Mouse (Mus musculus): ENCODE data around the gene Gm20388. TPM values are rescaled to one million over a fixed set of nuclear protein-coding genes. Genes with fewer than 3 reads are reported as not detected.
A peak's percentile ranks its signal among the peaks of the same experiment; 100 is the strongest.

Gm20388 gene
- total RNA-seq, 2 experiments from 2014 or later = 4.0 TPM; not detected in 1

DNA sequence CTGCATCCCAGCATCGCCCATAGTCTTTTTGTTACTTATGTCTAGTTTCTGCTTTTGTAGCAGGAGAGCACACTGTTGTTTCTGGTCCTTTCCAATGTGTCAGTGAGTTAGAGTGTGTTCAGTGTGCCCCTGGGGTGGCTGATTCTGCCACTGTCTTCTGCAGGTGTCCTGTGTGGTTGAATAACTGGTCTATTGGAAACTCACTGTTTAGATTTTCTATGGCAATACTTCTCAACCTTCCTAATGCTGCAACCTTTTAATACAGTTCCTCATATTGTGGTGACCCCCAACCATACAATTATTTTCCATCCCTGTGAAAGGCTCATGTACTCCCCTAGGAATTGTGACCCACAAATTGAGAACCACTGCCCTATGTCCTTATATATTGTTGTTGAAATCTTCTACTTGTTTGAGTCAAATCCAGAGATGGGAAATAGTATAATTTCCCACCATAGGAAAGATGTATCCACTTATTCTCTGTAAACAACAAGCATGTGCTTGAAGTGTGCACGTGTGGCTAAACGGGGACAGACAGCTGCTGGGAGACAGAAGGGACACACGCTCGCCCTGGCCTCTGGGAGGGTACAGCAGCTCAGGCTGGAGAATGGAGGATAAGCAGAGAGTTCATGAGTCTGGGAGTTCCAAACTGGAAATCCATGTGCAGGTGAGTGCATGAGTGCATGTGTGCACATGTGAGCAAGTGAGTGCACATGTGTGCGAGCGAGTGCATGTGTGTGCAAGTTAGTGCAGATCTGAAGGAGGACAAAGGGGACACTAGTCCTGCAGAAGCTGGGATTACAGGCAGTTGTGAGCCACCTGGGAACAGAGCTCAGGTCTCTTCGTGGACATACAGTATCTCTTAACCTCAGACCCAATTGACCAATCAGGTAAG is 1931.7 kb downstream of the Gm20388 start:
- no peak for DNase-seq

DNA sequence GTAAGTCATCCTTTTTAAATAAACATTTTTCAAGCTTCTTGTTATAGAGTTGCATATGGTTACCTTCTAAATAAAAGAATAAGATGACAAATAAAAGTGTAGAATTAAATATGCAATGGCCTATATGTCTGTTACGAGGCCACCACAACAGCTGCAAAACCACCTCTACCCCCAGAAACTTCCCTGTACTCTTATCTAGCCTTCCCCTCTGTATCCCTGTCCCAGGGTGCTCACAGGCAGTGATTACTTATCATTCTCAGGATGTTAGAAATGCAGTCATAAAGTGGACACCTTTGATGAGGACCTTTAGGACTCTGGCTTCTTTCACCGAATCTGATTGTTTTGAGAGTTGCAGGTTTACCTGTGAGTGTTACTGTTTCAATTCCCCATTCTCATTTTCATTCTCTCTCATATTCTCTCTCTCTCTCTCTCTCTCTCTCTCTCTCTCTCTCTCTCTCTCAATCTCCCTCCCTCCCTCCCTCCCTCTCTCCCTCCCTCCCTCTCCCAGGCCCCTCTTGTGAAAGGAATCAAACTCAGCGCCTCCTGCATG is 1932.6 kb downstream of the Gm20388 start:
- no peak for DNase-seq

DNA sequence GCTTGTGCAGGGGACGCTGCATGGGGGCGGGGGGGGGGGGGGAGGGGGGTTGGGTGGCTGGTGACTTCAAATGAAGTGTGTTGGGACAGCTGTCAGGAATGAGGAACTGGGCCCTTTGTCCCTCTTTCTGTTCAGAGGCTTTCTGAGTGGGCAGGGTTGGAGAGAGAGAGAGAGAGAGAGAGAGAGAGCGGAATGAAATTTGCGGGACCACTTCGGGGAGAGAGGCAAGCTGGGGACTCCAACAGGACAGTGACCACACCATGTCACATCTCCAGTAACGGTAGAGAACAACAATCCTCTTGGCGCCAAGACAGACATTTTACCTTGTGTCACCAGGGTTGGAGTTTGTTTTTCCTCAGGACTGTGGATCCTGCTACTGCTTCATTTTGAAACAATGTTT is 1934.1 kb downstream of the Gm20388 start:
- no peak for DNase-seq

DNA sequence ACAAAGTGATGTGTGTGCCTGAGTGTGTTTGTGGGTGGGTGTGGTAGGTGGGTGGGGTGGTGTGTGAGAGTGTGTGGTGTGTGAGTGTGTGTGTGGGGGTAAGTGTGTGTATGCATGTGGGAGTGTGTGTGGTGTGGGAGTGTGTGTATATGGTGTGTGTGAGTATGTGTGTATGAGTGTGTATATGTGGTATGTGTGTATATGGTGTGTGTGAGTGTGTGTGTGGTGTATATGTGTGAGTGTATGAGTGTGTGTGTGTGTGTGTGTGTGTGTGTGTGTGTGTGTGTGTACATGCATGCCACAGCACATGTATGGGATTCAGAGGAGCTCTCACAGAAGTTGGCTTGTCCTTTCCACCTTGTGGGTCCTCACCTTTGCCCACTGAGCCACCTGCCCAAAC is 1936.2 kb downstream of the Gm20388 start:
- no peak for DNase-seq

DNA sequence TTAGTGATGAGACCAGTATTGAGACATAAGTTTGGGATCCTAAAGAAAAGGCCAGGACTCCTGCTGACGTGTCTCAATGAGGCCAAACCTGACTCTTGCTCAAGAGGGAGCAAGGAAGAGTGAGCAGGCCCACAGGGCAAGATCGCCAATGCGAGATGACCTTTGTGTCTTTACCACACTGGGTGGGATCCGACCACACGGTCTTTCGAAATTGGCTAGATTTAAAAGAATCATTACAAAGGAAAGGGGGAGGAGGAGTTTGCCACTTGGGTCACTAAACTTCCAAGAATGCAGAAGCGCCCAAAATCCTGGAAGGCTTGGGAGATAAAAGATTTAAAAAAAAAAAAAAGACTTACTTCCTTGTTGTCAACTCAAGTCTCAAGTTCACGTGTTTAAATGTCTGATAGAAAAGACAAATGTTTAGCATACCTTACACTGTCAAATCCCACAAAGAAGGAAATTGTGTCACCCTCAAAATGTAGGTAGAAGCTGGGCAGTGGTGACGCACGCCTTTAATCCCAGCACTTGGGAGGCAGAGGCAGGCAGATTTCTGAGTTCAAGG is 1936.7 kb downstream of the Gm20388 start:
- no peak for DNase-seq

DNA sequence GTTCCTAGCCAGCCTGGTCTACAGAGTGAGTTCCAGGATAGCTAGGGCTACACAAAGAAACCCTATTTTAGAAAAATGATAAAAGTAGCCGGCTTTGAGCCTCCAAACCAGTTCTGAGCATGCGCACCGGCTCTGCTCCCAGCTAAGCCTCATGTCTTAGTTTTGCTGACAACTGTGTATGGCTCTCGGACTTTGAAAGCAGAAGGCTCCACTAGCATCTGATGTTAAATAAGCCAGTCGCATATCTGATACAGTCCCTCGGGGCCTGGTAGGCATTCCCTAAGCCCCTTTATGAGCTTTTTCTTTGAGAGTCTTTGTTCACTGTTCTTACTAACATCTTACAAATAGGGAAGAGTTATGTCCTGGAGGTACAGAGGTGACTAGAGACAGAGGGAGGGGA is 1937.3 kb downstream of the Gm20388 start:
- no peak for DNase-seq

DNA sequence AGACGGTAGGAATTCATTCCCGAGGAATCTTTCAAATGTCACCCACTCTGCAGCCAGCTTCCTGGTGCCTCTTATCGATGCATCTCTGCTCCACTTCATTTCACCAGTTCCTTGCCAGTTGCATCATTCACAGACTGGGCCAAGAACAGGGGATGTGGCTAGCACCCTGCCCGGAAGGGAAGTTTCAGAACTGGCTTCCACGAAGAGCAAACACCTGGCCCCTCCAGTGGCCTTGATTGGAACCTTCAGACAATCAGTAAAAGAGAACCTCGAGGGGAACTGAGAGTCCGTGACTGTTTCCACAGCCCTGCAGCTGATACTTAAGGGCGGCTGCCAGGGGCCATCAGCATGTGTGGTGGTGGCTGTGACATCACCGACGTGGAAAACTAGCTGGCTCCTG is 1937.9 kb downstream of the Gm20388 start:
- DNase-seq = no peak

DNA sequence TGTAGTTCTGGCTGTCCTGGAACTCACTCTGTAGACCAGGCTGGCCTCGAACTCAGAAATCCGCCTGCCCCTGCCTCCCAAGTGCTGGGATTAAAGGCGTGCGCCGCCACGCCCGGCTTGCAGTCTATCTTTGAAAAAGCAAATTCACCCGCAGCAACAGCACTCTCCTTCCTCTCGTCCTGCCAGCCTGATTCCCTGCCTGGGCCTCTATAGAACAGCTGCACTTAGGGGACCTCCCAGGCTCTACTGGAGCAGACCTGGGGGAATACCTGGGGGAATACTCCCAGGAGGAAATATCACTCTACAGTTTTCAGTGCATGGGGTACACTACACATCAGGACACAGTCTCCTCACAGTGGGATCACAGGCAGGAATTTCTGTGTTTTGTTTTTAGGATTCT is 1938.7 kb downstream of the Gm20388 start:
- DNase-seq = no peak

DNA sequence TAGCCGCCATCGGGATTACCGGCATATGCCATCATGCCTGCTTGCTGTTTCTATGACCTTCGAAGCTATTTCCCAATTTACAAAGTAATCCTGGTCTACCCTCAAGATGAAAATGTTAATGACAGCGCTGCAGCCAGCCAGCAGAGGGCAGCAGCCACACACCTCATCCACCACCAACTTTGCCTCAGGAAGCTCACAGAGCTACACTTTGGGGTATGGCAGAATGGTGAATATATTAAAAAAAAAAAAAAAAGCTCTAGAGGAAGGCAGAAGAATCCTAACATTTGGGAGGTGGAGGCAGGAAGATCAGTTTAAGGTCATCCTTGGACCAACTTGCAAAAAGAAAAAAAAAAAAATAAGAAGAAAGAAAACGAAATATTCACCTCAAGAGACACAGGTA is 1939.4 kb downstream of the Gm20388 start:
- DNase-seq = peak; percentile 61 to 74

DNA sequence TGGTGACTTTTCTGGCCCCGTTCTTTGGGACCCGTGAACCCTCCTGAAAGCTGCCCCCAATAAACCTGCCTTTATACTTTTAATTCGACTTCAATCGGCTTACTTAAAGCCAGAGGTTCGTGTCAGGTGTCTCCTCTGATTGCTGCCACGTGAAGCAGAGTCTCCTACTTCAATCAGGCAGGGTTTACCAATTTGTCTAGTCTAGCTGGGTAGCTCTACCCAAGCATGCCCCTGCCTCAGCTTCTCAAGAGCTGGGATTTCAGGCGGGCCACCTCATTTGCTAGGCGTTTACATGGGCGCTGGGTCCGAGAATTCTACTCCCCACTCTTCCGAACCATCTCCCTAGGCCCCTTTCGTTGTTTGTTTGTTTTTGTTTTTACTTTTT is 1939.8 kb downstream of the Gm20388 start:
- DNase-seq = no peak

DNA sequence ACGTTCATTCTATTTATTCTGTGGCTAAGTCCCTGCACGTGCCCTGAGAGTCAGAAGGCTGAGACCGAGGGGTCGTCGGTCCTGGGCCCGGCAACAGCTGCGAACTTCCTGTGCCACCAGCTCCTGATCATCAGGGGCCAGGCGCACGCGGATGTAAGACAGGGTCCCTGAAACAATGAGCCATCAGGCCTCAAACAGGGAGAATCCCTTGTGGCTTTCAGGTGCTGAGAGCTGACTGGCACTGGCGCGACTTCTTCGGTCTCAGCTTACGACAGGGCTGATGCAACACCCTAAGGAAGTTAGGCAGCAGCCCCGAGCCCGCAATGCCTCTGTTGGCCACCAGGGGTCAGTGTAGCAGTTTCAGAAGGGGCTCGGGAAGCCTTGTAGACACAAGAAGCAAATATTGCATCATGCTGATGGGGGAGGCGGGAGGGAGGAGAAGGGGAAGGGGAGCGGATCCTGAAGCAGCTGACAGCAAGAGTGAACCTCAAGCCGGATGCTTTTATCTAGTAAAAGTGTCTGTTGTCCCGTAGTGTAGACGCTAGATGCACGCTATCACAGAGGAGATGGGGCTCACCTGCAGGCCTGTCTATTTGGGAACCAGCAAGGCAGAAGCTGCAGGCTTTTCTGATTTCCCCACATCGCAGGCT is 1940.3 kb downstream of the Gm20388 start:
- DNase-seq = peak; percentile 92 to 99

DNA sequence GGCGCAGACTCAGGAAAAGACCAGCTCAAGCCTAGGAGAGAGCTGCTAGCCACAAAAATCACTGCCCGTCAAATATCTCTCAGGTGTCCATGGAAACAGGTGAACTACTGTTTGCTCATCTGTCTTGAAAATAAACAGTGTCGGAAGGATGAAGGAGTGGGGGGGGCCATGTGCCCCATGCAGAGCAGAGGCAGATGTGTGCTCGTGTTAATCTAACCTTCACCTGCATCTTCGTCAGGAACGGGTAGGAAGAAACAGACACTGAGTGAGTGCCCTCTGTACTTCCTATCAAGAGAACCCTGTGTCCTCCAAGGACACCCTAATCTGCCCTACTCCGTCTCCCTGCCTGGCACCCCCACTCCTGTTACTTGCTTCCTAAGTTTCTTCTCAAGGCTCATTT is 1941.1 kb downstream of the Gm20388 start:
- DNase-seq = no peak

DNA sequence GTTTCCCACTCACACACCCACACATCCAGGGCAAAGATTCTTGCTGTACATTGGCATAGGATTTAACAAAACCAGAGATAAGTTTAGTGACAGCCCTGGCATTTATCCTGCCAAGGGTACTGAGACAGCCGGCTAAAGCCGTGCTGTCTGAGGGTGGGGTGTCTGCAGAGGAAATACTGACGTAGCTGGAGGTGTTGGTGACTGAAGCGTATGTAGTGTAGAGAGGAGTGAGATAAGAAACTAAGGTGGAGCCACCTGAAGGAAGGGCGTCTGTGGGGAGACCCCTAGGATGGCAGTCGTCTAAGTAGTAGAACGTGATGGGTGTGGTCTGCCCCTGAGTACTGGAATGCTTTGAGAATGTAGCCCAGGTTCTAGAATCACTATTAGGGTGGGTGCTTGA is 1941.8 kb downstream of the Gm20388 start:
- DNase-seq = no peak

DNA sequence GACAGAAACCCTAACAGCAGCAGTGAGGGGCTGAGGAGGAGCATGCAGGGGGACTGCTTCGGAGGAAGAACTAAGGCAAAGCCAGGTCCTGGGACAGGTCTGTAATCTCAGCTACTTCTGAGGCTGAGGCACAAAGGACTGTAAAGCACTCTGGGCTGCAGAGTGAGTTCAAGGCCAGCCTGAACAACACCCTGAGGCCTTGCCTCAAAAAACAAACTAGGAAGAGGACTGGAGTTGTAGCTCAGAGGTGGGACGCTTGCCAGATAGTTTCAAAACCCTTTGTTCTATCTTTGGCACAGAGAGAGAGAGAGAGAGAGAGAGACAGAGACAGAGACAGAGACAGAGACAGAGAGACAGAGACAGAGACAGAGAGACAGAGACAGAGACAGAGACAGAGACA is 1942.9 kb downstream of the Gm20388 start:
- no peak for DNase-seq

DNA sequence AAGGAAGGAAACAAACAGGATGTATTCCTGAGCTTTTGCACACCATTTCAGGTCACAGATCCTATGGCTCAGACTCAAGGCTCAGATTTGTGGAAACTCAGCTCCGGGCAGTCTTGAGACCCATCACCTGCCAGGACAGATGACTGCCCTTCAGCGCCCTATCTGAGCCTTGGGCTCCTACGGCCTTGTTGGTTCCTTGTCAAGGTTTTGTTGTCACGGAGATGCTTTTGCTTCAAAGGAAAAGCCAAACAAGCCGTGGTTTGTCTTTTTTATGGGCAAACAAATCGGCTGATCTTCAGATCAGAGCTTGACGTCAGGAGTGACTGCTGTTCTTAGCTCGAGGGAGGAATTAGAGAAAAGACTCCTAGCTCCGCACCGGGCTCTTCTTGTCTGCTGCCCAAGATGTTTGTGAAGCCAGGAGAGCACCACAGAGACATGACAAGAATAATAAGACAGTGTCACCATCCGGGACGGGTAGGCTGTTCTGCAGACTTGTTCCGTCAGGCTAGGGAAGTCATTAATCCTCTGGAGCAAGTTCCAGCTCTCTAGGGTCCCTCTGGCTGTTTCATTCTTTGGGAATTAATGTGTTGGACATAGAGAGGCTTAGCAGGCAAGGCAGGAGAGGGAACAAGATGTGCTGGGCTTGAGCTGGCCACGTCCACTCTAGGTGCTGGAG is 1945.6 kb downstream of the Gm20388 start:
- DNase-seq = no peak

DNA sequence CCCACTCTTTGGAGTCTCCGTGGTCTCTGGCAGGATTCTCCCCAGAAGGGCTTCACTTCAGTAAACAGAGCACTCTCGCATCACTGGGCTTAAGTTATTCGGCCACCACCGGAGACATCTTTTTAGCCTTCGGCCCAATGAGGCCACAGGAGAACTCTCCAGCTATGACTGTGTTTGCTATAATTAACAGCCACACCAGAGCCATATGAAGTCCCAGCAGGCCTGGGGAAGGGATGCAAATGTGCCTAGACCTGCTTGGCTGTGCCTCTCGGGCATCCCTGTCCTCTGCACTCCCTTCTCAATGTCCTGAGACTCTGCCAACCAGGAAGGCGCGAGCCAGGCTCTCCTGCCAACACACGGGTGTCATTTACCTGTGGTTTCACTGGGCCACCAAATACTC is 1946.7 kb downstream of the Gm20388 start:
- peak in 1 of 2 experiments; percentile 25 for DNase-seq

DNA sequence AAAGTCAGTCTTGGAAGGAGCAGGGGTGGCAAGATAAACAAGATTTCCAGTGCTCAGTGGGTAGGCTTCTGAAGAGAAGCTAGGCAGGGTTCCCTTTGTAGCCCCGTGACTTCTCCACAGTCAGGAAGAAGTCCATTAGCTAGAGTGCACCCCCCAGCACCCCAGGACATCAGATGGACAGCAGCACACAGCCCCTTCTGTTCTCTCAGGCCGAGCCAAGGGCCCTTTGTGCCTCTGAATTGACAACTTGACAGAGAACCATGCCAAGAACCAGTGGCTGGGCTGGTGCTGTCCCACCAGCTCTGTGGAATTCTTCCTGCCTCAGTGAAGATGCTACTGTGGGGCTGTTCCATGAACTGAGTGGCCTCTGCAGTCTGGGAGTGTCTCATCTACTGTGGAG is 1947.1 kb downstream of the Gm20388 start:
- DNase-seq = no peak

DNA sequence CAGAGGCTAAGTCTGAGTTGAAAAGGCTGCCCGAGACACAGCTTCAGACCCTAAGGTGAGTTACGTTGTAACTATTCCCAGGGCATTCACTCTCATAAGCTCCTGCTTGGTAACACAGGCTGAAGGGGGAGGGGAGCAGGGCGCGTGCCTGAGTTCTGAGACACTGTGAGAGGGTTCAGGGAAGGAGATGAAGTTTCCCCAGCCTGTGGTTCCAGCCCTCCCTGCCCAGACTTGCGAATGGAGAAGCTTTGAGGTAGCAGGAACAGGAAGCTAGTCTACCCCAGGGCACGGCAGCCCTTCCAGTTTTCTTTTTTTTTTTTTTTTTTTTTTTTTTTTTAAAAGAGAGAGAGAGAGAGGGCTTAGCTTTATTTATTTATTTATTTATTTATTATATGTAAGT is 1950.6 kb downstream of the Gm20388 start:
- no peak for DNase-seq

DNA sequence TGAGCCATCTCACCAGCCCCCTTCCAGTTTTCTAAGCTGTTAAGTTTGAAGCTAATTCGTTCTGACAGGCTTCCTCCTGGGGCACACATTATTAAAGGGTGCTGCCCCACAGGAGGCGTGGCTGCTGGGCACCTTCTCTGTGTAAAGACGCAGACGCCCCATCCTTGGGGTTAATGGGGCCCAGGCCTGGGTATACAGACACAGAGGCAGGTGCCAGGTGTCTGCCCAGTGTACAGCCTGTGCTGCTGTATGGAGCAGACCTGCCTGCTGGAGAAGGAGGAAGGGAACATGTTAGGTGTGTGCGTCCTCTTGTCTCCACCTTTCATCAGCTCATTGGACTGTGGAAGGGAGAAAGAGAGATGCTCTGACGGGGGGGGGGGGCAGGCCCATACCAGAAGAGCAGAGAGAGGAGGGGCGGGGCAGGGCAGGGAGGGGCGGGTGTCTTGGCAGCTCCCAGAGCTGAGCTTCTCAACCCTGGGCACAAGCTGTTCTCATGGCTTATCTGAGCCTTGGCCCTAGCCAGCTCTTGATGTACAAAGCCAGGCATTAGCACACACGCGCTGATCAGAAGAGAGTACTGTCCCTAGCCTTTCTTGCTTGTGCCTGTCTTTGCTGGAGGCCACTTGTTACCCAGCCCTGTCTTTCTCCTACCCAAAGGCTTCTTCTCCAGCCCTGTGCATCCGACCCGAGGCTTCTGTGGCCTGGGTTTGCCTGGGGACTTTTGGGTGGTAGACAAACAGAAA is 1951.3 kb downstream of the Gm20388 start:
- DNase-seq = peak; percentile 52 to 76

DNA sequence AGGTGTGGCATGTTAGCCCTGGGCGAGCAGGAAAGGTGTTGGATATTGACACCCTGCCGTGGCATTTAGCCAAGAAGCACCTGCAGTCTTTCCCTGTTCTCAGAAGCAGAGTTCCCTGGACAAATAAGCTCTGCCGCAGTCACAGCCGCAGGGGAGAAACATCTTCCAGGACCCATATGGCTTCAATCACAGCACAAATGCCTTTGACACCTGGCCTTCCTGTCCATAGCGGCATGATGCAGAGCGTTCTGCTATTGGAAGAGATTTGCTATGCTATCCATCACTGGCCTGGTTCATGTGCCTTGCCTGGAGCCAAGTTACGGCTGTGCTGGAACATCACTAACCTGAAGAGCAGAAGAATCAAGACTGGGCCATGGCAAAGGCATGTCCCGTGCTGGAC is 1954.7 kb downstream of the Gm20388 start:
- DNase-seq = no peak

DNA sequence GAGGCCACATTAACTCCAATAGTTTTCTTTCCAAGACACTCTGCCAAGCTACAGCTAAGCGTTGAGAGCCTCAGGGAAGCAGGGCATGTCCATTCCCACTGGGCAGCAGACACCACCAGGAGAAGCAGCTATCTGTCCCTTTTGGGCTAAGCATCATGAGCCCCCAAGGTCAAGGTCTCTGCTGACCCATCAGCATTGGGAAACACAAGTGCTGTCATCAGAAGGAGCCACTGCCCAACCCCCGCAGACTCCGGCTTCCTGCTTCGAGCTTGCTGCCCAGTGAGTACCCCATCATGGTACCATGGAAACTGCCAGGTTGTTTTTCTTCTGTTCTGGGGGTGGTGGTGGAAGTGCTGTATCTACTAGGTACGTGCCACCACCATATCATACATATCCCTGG is 1957.6 kb downstream of the Gm20388 start:
- DNase-seq = no peak

DNA sequence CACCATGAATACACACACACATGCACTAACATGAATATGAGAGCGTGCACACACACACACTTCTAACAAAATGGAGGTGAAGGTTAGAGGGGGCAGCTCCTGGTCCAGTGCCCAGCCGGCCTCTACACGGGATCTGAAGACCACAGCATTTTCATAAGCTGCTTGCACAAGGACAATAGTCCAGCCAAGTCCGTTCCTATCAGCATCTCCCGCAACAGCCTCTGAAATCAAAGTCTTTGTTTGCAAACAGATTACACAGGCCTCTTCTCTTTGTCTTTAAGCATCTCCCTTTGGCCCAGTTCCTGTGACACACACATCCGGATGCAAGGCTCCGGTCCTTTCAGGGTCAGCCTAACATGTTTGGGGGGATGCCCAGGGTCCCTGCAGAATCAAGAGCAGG is 1958.3 kb downstream of the Gm20388 start:
- DNase-seq = no peak
